Mouse (Mus musculus) forebrain, embryonic 16.5 days (tissue): ENCODE measurements around the gene Vwc2l. TPM values are rescaled to one million over a fixed set of nuclear protein-coding genes. Genes with fewer than 3 reads are reported as not detected.

ENCODE experiments used
- ATAC-seq: fragments of 200-750 bp; cut with Nextera tagmentation; 2 replicates; pipeline ENCODE4 v1.8.0; 2017; ENCODE audit warnings: mild to moderate bottlenecking, moderate library complexity
- H3K27ac ChIP-seq: fragments of 300-500 bp; sonication (generic); 2 replicates; pipeline ENCODE4 v1.5.1; 2014; ENCODE audit warnings: low read length, control low read depth
- H3K27me3 ChIP-seq: fragments of 300-500 bp; sonication (generic); replicated peaks from 2 replicates; pipeline ENCODE4 v1.6.1; 2014; ENCODE audit warnings: low read length; ENCODE audit not compliant: control insufficient read depth, insufficient read depth
- H3K36me3 ChIP-seq: fragments of 300-500 bp; sonication (generic); 2 replicates; pipeline ENCODE4 v1.6.1; 2014; ENCODE audit not compliant: control insufficient read depth, insufficient read depth
- H3K4me1 ChIP-seq: fragments of 300-500 bp; sonication (generic); replicated peaks from 2 replicates; pipeline ENCODE4 v1.6.1; 2014; ENCODE audit warnings: low read length; ENCODE audit not compliant: control insufficient read depth, insufficient read depth
- H3K4me2 ChIP-seq: fragments of 300-500 bp; sonication (generic); 2 replicates; pipeline ENCODE4 v1.6.1; 2014; ENCODE audit warnings: mild to moderate bottlenecking, low read length, control low read depth
- H3K4me3 ChIP-seq: fragments of 300-500 bp; sonication (generic); replicated peaks from 2 replicates; pipeline ENCODE4 v1.5.1; 2014; ENCODE audit warnings: mild to moderate bottlenecking, low read length, control low read depth
- H3K9ac ChIP-seq: fragments of 300-500 bp; sonication (generic); replicated peaks from 2 replicates; pipeline ENCODE4 v1.6.1; 2014; ENCODE audit warnings: low read depth, low read length, control low read depth
- H3K9me3 ChIP-seq: fragments of 300-500 bp; sonication (generic); 2 replicates; pipeline ENCODE4 v1.6.1; 2016; ENCODE audit warnings: low read length; ENCODE audit not compliant: control insufficient read depth
- WGBS: fragments of 180-500 bp; shearing (Covaris S2); extraction: QIAGEN DNeasy Blood & Tissue Kit; methylation state at CpG from one replicate; pipeline ENCODE4 v1.1.7; 2014; 5-methylcytosine and 5-hydroxymethylcytosine counted together
- polyA plus RNA-seq: library from polyadenylated mRNA; unstranded; fragments of >200 nt; fragmentation: Nextera tagmentation; extraction: Ambion mirVana; gene quantifications from 2 replicates; pipeline ENCODE4 v1.2.1, GENCODE M21; 2015

Gene Vwc2l
- 4.9 and 5.8 TPM in 2 replicates for polyA plus RNA-seq

GRCm38 (mm10) chr1:70725655-70726066 lies at the start of gene Vwc2l:
Vwc2l (plus strand) TSS chr1:70725715.
- H3K9me3 ChIP-seq, result no peaks in the 10 kb centered on the region
- H3K27ac ChIP-seq, result peak within 1 kb of the TSS; percentile 12; the same call in 1 of the 2 replicates
- H3K9ac ChIP-seq, result peak within 1 kb of the TSS; percentile 54
- 5% methylated on average over 13 of the region's 13 CpGs for WGBS
- H3K4me3 ChIP-seq, result peak within 1 kb of the TSS; percentile 43
- no peaks in the 10 kb centered on the region for H3K36me3 ChIP-seq
- H3K4me1 ChIP-seq, result peaks cover 4% of the 10 kb centered on the region; the same call in 1 of the 2 replicates
- peak within 1 kb of the TSS; percentile 65 for H3K4me2 ChIP-seq
- ATAC-seq, result peak; percentile 80
- no peaks in the 10 kb centered on the region for H3K27me3 ChIP-seq

- H3K4me1 ChIP-seq, result no peaks in the 10 kb centered on the region
- H3K27me3 ChIP-seq, result no peaks in the 10 kb centered on the region
- no peaks in the 10 kb centered on the region for H3K9me3 ChIP-seq
- no peak overlapping the region for H3K9ac ChIP-seq
- no peak overlapping the region for H3K27ac ChIP-seq
- no peak overlapping the region for H3K4me3 ChIP-seq
- no peak for ATAC-seq
- no peaks in the 10 kb centered on the region for H3K36me3 ChIP-seq
- H3K4me2 ChIP-seq, result no peak overlapping the region
- WGBS, result 58% methylated on average over 2 of the region's 2 CpGs
Measured at GRCm38 (mm10) chr1:70692529-70692928, 33.0 kb upstream of the Vwc2l start.

GRCm38 (mm10) chr1:70700270-70700669 lies 25.2 kb upstream of the Vwc2l start:
- no peak overlapping the region for H3K4me2 ChIP-seq
- H3K4me1 ChIP-seq, result no peaks in the 10 kb centered on the region
- no peak overlapping the region for H3K4me3 ChIP-seq
- no peak overlapping the region for H3K27ac ChIP-seq
- H3K36me3 ChIP-seq, result no peaks in the 10 kb centered on the region
- no peaks in the 10 kb centered on the region for H3K9me3 ChIP-seq
- WGBS, result 87% methylated on average over 5 of the region's 5 CpGs
- H3K27me3 ChIP-seq, result no peaks in the 10 kb centered on the region
- ATAC-seq, result no peak
- H3K9ac ChIP-seq, result no peak overlapping the region

DNA sequence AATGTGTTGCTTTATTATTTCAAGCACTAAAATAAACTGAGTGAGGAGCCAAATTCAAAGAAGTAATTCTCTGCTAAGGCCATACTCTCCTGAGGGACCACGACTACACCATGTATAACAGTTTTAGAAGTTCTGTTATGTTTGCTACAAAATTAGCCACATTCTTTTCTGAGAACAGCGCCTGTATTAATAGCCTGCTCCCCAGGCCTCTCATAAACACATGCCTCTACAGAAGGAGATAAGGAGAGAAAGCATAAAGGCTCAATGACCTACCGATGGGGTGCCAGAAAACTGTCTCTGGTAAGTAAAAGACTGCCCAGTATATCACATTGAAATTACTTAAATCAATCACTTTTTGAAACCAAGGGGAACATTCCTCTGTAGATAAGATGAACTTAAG lies 21.6 kb upstream of the Vwc2l start:
- WGBS, result 75% methylated on average over 3 of the region's 3 CpGs

GRCm38 (mm10) chr1:70705821-70706220 lies 19.7 kb upstream of the Vwc2l start:
- no peak overlapping the region for H3K27ac ChIP-seq
- H3K9ac ChIP-seq, result no peak overlapping the region
- WGBS, result 75% methylated on average over 3 of the region's 3 CpGs

More for the DNA sequence above, 21.6 kb upstream of the Vwc2l start:
- Histone ChIP-seq H3K4me3 (no peak overlapping the region), H3K4me2 (no peak overlapping the region), H3K9ac (no peak overlapping the region), H3K9me3 (no peaks in the 10 kb centered on the region), H3K36me3 (no peaks in the 10 kb centered on the region), H3K27ac (no peak overlapping the region), H3K27me3 (no peaks in the 10 kb centered on the region), H3K4me1 (no peaks in the 10 kb centered on the region)
- no peak for ATAC-seq

GRCm38 (mm10) chr1:70725045-70725444 lies 470 bp upstream of the Vwc2l start:
- peaks cover 4% of the 10 kb centered on the region; the same call in 1 of the 2 replicates for H3K4me1 ChIP-seq
- peak overlapping the region; percentile 43; the same call in 1 of the 2 replicates for H3K4me3 ChIP-seq
- no peaks in the 10 kb centered on the region for H3K36me3 ChIP-seq
- H3K4me2 ChIP-seq, result peak overlapping the region; percentile 65
- no peak overlapping the region for H3K27ac ChIP-seq
- ATAC-seq, result no peak
- no peak overlapping the region for H3K9ac ChIP-seq
- H3K27me3 ChIP-seq, result no peaks in the 10 kb centered on the region
- no peaks in the 10 kb centered on the region for H3K9me3 ChIP-seq
- WGBS, result 48% methylated on average over 5 of the region's 5 CpGs

More at GRCm38 (mm10) chr1:70705821-70706220, 19.7 kb upstream of the Vwc2l start:
- Histone ChIP-seq H3K4me3 (no peak overlapping the region), H3K27me3 (no peaks in the 10 kb centered on the region), H3K36me3 (no peaks in the 10 kb centered on the region), H3K4me2 (no peak overlapping the region), H3K4me1 (no peaks in the 10 kb centered on the region), H3K9me3 (no peaks in the 10 kb centered on the region)
- ATAC-seq, result no peak

GRCm38 (mm10) chr1:70787146-70787545 lies 61.6 kb downstream of the Vwc2l start:
- H3K9me3 ChIP-seq, result no peaks in the 10 kb centered on the region
- no peak overlapping the region for H3K27ac ChIP-seq
- H3K4me1 ChIP-seq, result no peaks in the 10 kb centered on the region
- H3K27me3 ChIP-seq, result no peaks in the 10 kb centered on the region
- no peak overlapping the region for H3K4me3 ChIP-seq
- ATAC-seq, result no peak
- H3K36me3 ChIP-seq, result no peaks in the 10 kb centered on the region
- no peak overlapping the region for H3K9ac ChIP-seq
- no peak overlapping the region for H3K4me2 ChIP-seq

DNA sequence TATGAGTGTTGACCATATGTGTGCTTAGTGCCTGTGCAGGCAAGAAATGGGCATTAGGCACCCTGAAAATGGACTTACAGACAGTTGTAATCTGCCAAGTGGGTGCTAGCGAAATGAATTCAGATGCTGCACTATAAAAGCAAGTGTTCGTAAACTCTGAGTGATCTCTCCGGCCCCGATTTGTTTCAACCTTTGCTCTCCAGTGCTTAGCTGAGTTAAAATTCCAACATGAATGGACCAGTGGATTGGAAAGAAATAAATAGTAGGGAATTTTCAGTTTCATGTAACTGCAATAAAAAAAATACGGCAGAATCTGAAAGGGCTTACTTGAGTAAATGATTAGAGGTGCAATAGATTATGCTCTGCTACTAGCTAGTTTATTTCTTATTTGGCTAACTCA lies 66.1 kb downstream of the Vwc2l start:
- 95% methylated on average over 5 of the region's 5 CpGs for WGBS
- no peaks in the 10 kb centered on the region for H3K4me1 ChIP-seq
- ATAC-seq, result no peak
- no peak overlapping the region for H3K9ac ChIP-seq
- H3K4me2 ChIP-seq, result no peak overlapping the region
- H3K27ac ChIP-seq, result no peak overlapping the region
- no peaks in the 10 kb centered on the region for H3K27me3 ChIP-seq
- no peaks in the 10 kb centered on the region for H3K9me3 ChIP-seq
- no peak overlapping the region for H3K4me3 ChIP-seq
- H3K36me3 ChIP-seq, result no peaks in the 10 kb centered on the region

GRCm38 (mm10) chr1:70795094-70795493 lies 69.6 kb downstream of the Vwc2l start:
- Histone ChIP-seq H3K4me3 (no peak overlapping the region), H3K4me1 (no peaks in the 10 kb centered on the region), H3K4me2 (no peak overlapping the region), H3K27ac (no peak overlapping the region), H3K36me3 (no peaks in the 10 kb centered on the region), H3K9me3 (no peaks in the 10 kb centered on the region), H3K27me3 (no peaks in the 10 kb centered on the region), H3K9ac (no peak overlapping the region)
- WGBS, result 89% methylated on average over 4 of the region's 4 CpGs
- ATAC-seq, result no peak

GRCm38 (mm10) chr1:70803401-70803800 lies 77.9 kb downstream of the Vwc2l start:
- WGBS, result 58% methylated on average over 3 of the region's 3 CpGs
- H3K4me1 ChIP-seq, result 0 out of 2 replicates have a peak, but pooled peaks cover 2% of the 10 kb centered on the region
- H3K4me3 ChIP-seq, result no peak overlapping the region
- H3K27me3 ChIP-seq, result no peaks in the 10 kb centered on the region
- no peak overlapping the region for H3K4me2 ChIP-seq
- H3K9me3 ChIP-seq, result no peaks in the 10 kb centered on the region
- no peak overlapping the region for H3K9ac ChIP-seq
- H3K27ac ChIP-seq, result peak overlapping the region; percentile 36; the same call in 1 of the 2 replicates
- 0 out of 2 replicates have a peak, but pooled peaks have one; percentile 38 for ATAC-seq
- no peaks in the 10 kb centered on the region for H3K36me3 ChIP-seq
